In the genomic region with DNA sequence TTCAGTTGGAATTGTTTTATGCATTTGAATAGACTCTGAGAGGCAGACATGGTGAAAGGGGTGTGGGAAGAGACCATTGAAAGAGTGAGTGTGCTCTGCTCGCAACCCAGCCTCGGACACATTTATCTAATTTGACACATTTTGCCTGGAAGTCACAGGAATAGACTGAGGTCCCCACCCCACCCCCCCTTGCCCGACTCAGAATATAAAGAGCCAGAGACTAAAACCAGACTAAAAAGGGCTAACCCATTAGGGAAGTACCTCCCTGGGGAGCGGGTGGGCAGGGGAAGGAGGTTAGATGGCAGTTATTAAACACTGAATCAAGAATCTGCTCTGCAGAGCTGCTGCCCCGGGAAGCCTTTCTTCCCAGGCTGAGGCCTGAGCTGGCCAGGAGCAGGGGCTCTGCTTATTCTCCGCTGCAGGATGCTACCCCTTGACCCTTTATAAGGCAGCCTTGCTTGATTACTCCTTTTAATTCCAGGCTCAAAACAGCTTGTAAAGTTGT, we compare ENCODE assay signal across 12 mouse cellular contexts.
DNase-seq lines count a peak whose midpoint lies in the region; ATAC-seq lines count a peak whose summit lies in the region.
"Had no signal": no experiment of that assay in that cellular context is flagged by ENCODE, and none has a peak within 500 bp of the region (broad histone marks: within the 10 kb centered on the region; RNA-seq: fewer than 3 reads in every experiment).

No protein-coding gene starts in this region.

- peaks cover 35% of the 10 kb centered on the region for H3K4me1 ChIP-seq in heart, embryonic 13.5 days
- H3K4me1 ChIP-seq in neural tube, embryonic 13.5 days (replicated peaks): peaks cover 22% of the 10 kb centered on the region

- H3K9ac ChIP-seq in heart, embryonic 13.5 days: peak overlapping the region; percentile 13; the same call in 1 of the 2 replicates
- H3K9ac ChIP-seq in neural tube, embryonic 13.5 days: 0 out of 2 replicates have a peak overlapping the region, but pooled peaks have one; percentile 8
- H3K9ac ChIP-seq: forebrain, embryonic 12.5 days; limb, embryonic 15.5 days had no signal

- DNase-seq in heart, postnatal 4 days: no peak
- peak; percentile 36 for DNase-seq in lung, postnatal 10 days
- DNase-seq in lung, postnatal 14 days: no peak
- no peak for DNase-seq in spleen, postnatal 4 days (ENCODE audit: low spot score in 2 of 2)
- no peak for DNase-seq in thymus, adult 18-20 months
- DNase-seq: cerebellum, adult 9-10 months; kidney, adult 8-10 months had no signal

- no peak for ATAC-seq in heart, embryonic 13.5 days (ENCODE audit: extremely low read depth, insufficient number of reproducible peaks, low FRiP score, low TSS enrichment)
- 0 out of 2 replicates have a peak, but pooled peaks have one; percentile 12 for ATAC-seq in granulocyte monocyte progenitor cell, adult 5-6 weeks (replicated peaks; ENCODE audit: poor library complexity, severe bottlenecking)
- ATAC-seq in neural tube, embryonic 13.5 days (ENCODE audit: low read depth): no peak

- 0 out of 2 replicates have a peak overlapping the region, but pooled peaks have one; percentile 6 for H3K4me2 ChIP-seq in heart, embryonic 13.5 days
- H3K4me2 ChIP-seq in neural tube, embryonic 13.5 days: no peak overlapping the region
- H3K4me2 ChIP-seq: forebrain, embryonic 12.5 days; limb, embryonic 15.5 days had no signal

- peaks cover 23% of the 10 kb centered on the region for H3K27me3 ChIP-seq in heart, embryonic 13.5 days (replicated peaks)
- peaks cover 14% of the 10 kb centered on the region for H3K27me3 ChIP-seq in neural tube, embryonic 13.5 days

- no peaks in the 10 kb centered on the region for H3K9me3 ChIP-seq in heart, embryonic 13.5 days
- H3K9me3 ChIP-seq in neural tube, embryonic 13.5 days: no peaks in the 10 kb centered on the region
- H3K9me3 ChIP-seq: forebrain, embryonic 12.5 days; limb, embryonic 15.5 days had no signal

- H3K4me3 ChIP-seq in heart, embryonic 13.5 days: no peak overlapping the region
- H3K4me3 ChIP-seq in neural tube, embryonic 13.5 days: no peak overlapping the region
- H3K4me3 ChIP-seq: forebrain, embryonic 12.5 days; limb, embryonic 15.5 days had no signal

- no peaks in the 10 kb centered on the region for H3K36me3 ChIP-seq in heart, embryonic 13.5 days
- H3K36me3 ChIP-seq in neural tube, embryonic 13.5 days: no peaks in the 10 kb centered on the region
- H3K36me3 ChIP-seq: forebrain, embryonic 12.5 days; limb, embryonic 15.5 days had no signal

- H3K27ac ChIP-seq in heart, embryonic 13.5 days (replicated peaks): peak overlapping the region; percentile 55; the same call in 1 of the 2 replicates
- H3K27ac ChIP-seq in neural tube, embryonic 13.5 days (replicated peaks): 0 out of 2 replicates have a peak overlapping the region, but pooled peaks have one; percentile 28
- H3K27ac ChIP-seq: forebrain, embryonic 12.5 days; limb, embryonic 15.5 days had no signal

- 25% methylated on average over 6 of the region's 6 CpGs for WGBS in heart, embryonic 13.5 days
- 3% methylated on average over 6 of the region's 6 CpGs for WGBS in neural tube, embryonic 13.5 days
